Mouse (Mus musculus) macrophage (primary cell): Measurements from ENCODE around the gene Notch1. TPM values are rescaled to one million over a fixed set of nuclear protein-coding genes. Genes with fewer than 3 reads are reported as not detected.

Source experiments
- H3K27ac ChIP-seq: fragments of 350-480 bp; formaldehyde crosslinking; 2 replicates; pipeline ENCODE4 v1.9.0; 2021
- H3K36me3 ChIP-seq: fragments of 350-480 bp; formaldehyde crosslinking; 2 replicates; pipeline ENCODE4 v1.9.0; 2021; ENCODE audit errors: inconsistent target
- H3K4me3 ChIP-seq: fragments of 350-480 bp; formaldehyde crosslinking; 2 replicates; pipeline ENCODE4 v1.9.0; 2021; ENCODE audit errors: inconsistent target
- H3K79me2 ChIP-seq: fragments of 350-480 bp; formaldehyde crosslinking; 2 replicates; pipeline ENCODE4 v1.9.0; 2021; ENCODE audit errors: inconsistent target
- WGBS: methylation state at CpG from one replicate; pipeline ENCODE4 v1.1.7; 2026; ENCODE audit warnings: inconsistent platforms; ENCODE audit not compliant: missing documents; 5-methylcytosine and 5-hydroxymethylcytosine counted together
- polyA plus RNA-seq: library from polyadenylated mRNA; stranded (reverse); fragments of 250-400 nt; gene quantifications from 3 replicates; pipeline ENCODE4 v1.2.4, GENCODE M21; 2018; ENCODE audit warnings: inconsistent platforms

Notch1 gene
- polyA plus RNA-seq, 1 experiment from 2014 or later: 7.4 TPM

DNA sequence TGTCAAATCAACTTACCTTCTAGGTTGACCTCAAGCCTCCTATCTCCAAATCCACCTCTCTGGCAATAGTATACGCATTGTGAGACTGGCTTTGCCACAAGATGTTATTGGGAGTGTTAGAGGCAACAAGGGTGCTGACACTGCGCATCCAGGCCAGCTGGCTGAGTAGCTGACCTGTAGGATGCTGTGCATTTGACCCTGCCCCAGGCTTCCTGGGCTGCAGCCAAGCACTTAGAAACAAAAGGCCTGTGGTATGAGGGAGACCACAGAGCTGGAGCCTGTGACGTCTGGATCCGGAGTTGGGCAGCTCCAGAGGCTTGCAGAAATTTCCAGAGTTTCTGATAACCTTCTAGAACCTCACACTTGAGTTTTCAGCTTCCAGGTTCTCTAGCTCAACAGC is 26.7 kb upstream of the Notch1 start:
- no peaks in the 10 kb centered on the region for H3K36me3 ChIP-seq
- WGBS: 81% methylated on average over 4 of the region's 4 CpGs
- no peak overlapping the region for H3K4me3 ChIP-seq
- H3K79me2 ChIP-seq: no peaks in the 10 kb centered on the region
- no peak overlapping the region for H3K27ac ChIP-seq

DNA sequence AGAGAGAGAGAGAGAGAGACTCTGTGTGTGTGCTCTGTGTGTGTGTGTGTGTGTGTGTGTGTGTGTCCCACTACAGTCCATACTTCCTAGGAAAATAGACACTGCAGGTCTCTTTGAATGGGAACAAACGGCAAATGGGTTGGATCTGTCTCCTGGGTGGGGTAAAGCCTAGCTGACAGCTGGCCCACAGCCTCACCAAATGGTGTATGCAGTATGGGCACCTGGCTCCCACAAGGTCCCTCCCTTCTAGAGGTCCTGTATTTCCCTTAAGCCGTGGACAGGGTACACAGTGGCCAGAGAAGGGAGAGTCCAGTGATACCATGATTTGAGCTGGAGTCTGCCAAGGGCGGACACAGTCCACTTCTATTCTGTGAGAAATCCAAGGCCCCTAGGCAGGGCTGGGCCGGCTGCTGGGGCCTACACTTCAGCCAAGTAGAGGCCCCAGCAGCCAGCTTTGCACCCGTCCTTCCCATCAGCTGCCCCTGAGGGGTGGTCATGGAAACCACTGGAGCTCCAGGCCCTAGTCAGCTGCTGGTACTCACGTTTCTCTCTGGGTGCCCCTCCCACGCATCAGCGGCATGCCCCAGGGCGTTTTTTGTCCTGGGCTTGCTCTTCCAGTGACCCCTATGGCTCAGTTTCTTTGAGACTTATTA is 24.9 kb upstream of the Notch1 start:
- WGBS: 90% methylated on average over 8 of the region's 9 CpGs
- H3K79me2 ChIP-seq: no peaks in the 10 kb centered on the region
- H3K4me3 ChIP-seq: no peak overlapping the region
- H3K36me3 ChIP-seq: no peaks in the 10 kb centered on the region
- no peak overlapping the region for H3K27ac ChIP-seq

DNA sequence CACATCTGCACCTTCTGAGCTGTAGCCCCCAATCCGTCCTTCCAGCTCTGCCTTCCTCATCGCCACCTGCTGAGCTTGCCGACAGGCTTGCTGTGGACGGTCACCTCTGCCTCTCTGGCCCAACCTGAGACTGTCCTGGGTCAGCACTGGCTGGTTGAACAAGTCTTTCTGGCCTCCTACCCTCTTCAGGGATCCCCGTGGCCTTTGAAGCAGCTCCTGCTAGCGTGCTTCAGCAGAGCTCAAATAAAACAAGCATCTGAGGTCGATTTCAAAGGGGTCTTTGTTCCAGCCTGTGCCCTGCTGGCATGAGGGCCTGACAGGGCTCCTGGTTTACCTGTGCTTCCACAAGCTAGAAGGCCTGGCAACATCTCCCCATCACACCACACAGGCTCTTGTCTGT is 24.3 kb upstream of the Notch1 start:
- Histone ChIP-seq H3K27ac (no peak overlapping the region), H3K36me3 (no peaks in the 10 kb centered on the region), H3K4me3 (no peak overlapping the region), H3K79me2 (no peaks in the 10 kb centered on the region)
- 89% methylated on average over 3 of the region's 7 CpGs for WGBS

DNA sequence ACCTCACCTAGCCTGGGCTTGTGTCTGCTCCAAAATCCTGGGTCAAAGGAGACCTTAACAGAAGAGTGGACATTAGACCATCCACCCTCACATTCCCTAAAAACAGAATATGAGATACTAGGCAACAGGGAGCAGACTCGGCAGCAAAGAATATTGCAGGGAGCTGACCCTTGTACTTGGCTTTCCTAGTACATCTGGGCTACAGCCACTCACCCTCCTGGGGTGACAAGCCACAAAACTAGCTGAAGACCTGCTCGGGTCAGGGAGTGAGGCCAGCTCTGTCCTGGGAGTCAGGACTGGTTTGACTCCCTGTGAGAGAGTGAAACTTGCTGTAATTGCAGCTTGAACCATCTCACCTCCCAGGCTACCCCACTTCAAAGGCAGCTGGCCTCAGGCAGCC is 23.1 kb upstream of the Notch1 start:
- 97% methylated on average over 2 of the region's 2 CpGs for WGBS

DNA sequence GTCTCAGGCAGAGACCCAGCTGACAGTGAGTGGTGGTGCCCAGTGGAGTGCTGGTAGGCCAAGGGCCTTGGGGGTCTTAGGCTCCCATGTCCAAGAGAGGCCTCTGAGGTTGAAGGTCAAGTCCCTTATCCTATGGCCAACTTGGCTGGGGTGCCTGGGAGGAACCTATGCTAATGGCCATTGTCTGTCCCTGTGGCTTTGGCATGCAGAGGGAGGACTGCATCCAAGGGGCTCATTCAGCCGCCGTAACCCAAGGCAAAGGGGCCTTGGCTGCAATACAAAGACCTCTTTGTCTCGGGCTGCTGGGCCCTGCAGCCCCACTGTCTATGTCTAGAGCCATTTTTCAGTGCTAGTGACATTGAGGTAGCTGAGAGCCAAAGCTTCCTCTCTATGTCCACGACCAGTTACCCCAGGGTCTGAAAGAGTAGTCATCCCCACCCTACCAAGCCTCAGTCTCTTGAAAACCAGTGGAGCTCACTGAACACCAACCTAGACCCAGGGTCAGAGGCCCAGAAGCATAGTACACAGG is 19.1 kb upstream of the Notch1 start:
- Histone ChIP-seq H3K36me3 (no peaks in the 10 kb centered on the region), H3K27ac (no peak overlapping the region), H3K4me3 (no peak overlapping the region), H3K79me2 (no peaks in the 10 kb centered on the region)
- WGBS: 93% methylated on average over 4 of the region's 4 CpGs

More for the DNA sequence above, 23.1 kb upstream of the Notch1 start:
- Histone ChIP-seq H3K79me2 (no peaks in the 10 kb centered on the region), H3K36me3 (no peaks in the 10 kb centered on the region), H3K27ac (no peak overlapping the region), H3K4me3 (no peak overlapping the region)

DNA sequence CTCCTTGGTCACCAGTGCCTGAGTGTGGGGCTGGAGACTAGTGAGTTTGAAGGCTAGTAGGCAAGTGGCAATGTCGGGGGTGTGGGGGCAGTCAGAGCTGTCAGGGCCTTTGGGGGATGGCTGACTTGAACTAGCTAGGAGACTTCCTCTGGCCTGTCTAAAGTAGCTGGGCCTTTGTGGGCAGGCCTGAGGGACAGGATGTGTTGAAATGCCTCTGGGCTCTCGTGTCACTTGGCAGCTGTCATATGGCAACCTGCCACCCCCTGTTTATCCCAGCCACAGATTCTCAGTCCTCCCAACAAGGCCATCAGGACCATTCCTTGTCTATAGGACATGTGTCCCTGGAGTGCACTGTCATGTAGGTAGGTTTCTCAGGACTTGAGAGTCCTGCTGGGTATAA is 18.2 kb upstream of the Notch1 start:
- H3K79me2 ChIP-seq: no peaks in the 10 kb centered on the region
- H3K4me3 ChIP-seq: no peak overlapping the region
- no peaks in the 10 kb centered on the region for H3K36me3 ChIP-seq
- 0% methylated on average over 2 of the region's 2 CpGs for WGBS
- H3K27ac ChIP-seq: peak overlapping the region; percentile 48

DNA sequence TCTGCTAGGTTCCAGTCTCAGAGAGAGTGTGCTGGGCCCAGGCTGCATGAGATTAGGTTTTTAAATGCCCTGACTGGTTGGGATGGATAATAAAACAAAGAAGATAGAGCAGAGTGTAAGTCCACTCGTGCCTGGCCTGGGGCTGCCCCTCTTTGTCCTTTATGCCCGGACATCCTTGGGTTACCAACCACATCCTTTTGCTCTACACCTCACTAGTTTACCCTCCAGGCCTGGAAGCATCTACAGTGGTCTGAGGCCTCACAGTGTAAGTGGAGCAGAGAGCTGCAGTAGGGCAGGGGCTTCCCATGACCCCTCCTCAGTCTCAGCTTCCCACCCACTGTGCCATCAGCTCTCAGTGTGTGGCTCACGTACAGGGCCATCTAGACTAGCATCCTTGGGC is 17.7 kb upstream of the Notch1 start:
- WGBS: 38% methylated on average over 3 of the region's 3 CpGs
- no peak overlapping the region for H3K4me3 ChIP-seq
- H3K36me3 ChIP-seq: no peaks in the 10 kb centered on the region
- peak overlapping the region; percentile 48 for H3K27ac ChIP-seq
- H3K79me2 ChIP-seq: no peaks in the 10 kb centered on the region

DNA sequence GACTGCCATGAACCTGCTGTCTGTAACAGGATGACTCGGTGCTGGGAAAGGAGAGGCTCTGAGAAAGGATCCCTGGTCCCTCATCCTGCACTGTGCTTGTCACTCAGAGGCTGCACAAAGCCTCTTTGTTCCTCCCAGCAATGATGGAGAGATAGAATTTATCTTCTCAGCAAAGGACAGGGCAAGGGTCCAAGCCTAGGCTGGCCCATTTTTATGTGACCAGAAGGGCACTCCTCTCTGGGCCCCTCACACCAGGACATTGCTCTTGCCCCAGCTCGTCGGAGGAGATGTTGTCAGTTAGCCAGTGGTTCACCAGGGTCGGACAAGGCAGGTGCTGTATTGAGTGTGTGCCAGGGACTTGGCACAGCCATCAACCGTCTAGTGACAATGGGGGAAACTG is 16.8 kb upstream of the Notch1 start:
- H3K79me2 ChIP-seq: no peaks in the 10 kb centered on the region
- H3K4me3 ChIP-seq: no peak overlapping the region
- 43% methylated on average over 5 of the region's 5 CpGs for WGBS
- no peak overlapping the region for H3K27ac ChIP-seq
- H3K36me3 ChIP-seq: no peaks in the 10 kb centered on the region

DNA sequence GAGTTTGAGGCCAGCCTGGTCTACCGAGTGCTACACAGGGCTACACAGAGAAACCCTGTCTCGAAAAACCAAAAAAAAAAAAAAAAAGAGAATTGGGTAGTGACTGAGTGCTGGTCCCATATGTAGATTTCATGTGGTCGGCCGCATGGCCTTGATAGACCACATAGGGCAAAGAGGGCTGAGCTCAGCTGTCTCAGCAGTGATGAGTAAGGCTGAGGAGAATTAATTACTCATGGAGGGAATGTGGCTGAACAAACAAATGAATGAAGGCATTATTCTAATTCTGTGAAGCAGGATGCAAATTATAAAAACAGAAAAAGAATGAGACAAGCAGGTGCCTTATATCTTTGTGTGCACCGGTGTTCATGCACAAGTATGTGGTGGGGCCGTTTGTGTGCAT is 15.4 kb upstream of the Notch1 start:
- Histone ChIP-seq H3K36me3 (no peaks in the 10 kb centered on the region), H3K27ac (no peak overlapping the region), H3K4me3 (no peak overlapping the region), H3K79me2 (no peaks in the 10 kb centered on the region)
- WGBS: 52% methylated on average over 5 of the region's 6 CpGs

DNA sequence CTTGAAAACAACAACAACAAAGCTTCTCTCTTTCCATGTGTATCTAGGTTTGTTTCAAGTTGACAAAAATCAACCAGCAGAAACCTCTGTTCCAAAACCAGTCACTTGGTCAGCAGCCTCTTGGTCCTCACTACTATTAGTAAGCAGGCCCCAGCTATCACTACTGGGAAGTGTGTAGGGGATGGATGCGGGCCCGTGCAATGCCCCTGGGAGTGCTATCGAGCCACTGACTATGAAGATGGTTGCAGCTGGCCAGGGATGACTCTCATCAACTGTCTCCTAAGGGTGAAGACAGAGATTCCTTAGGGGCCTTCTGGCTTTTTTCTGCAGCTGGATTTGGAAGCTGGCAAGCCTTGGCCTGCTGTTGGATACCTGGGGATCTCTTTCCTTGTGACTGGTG is 13.4 kb upstream of the Notch1 start:
- no peak overlapping the region for H3K27ac ChIP-seq
- 84% methylated on average over 3 of the region's 3 CpGs for WGBS
- no peaks in the 10 kb centered on the region for H3K36me3 ChIP-seq
- H3K4me3 ChIP-seq: no peak overlapping the region
- no peaks in the 10 kb centered on the region for H3K79me2 ChIP-seq

DNA sequence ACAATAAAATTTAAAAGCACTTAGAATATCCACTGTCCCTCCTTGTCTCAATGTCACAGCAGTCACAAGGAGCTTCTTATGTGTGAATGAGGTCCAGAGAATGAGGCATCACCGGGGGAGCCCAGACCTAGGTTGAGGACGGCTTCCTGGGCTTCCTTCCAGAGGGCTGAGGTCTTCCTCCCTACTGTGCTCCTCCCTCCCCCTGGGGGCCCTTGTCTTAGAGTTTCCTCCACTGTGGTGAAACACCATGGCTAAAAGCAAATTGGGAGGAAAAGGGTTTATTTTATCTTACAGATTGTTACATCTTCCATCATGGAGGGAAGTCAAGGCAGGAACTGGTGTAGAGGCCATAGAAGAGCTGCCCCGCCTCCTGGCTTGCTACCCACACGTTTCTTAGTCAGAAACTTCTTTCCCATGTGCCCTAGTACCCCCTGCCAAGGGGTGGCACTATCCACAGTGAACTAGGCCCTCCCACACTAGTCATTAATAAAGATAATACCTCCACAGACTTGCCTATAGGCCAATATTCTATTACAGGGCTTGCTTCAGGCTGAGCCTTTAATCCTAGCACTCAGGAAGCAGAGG is 12.8 kb upstream of the Notch1 start:
- 68% methylated on average over 4 of the region's 4 CpGs for WGBS
- H3K36me3 ChIP-seq: no peaks in the 10 kb centered on the region
- no peak overlapping the region for H3K4me3 ChIP-seq
- no peak overlapping the region for H3K27ac ChIP-seq
- no peaks in the 10 kb centered on the region for H3K79me2 ChIP-seq

DNA sequence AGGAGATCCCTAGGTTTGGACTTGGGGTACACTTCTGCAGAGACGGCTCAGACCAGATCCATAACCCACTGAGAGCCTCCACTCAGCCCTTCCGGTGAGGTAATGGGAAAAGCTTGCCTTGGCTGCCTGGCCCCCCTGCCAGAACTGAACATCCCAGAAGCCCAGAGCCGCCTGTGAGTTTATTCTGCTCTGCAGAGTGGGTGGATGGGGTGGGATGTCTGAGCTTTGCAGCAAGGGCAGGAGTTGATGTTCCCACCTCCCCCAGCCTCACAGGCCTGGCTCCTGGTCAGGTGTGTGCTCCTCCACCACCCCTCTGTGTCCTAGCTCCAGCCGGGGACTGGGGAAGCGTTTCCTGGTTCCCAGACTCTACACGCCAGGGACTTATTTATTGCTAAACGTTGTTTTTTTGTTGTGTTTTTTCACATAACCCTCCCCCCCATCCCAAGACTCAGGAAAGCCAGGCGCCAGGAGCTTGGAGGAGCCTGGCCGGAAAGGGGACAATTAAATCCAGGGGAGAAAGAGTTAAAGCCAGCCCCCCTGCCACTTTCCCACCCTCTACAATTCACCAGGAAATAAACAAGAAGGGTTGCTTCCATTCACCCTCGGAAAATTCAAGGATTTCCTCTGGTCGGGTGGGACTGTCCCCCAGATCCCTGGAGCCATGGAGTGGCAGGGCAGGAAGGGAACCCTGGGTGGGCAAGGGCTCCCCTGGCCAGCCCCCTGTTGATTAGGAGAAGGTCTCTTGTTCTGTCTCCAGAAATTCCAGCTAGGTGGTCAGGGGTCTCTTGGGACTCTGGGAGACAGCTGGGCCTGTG is 10.2 kb upstream of the Notch1 start:
- 85% methylated on average over 11 of the region's 11 CpGs for WGBS

DNA sequence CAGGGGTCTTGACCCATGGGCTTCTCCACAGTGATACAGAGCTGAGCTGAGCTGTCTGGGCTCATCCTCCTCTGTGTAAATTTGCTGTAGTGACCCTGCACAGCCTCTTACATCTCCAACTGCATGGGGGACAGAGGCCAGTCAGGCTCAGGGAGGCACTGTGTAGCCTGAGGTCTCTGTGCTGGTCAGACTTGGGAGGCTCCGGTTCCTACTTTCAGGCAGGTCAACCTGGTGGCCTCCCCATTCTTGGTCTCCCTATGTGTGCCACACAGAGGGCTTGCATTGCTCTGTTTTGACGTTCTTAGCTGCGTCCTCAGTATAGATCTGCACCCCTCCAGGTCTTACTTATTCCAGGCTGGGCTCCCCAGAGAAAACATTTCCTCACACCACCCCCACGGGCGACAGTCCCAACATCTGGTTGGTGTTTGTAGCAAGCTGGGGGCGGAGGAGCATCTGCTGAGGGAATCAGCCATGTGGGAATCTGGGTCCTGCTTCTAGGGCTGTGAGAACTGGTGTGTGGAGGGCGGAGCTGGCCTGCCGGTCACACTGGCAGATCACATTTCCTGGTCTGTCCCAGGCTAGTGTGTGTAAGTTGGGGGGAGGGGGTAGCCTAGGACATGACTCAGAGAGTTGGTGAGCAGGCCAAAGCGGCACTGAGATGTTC is 9.0 kb upstream of the Notch1 start:
- H3K36me3 ChIP-seq: no peaks in the 10 kb centered on the region
- H3K4me3 ChIP-seq: no peak overlapping the region
- no peak overlapping the region for H3K27ac ChIP-seq
- no peaks in the 10 kb centered on the region for H3K79me2 ChIP-seq
- WGBS: 74% methylated on average over 8 of the region's 9 CpGs

More for the DNA sequence above, 10.2 kb upstream of the Notch1 start:
- Histone ChIP-seq H3K79me2 (no peaks in the 10 kb centered on the region), H3K36me3 (no peaks in the 10 kb centered on the region), H3K4me3 (no peak overlapping the region), H3K27ac (no peak overlapping the region)

DNA sequence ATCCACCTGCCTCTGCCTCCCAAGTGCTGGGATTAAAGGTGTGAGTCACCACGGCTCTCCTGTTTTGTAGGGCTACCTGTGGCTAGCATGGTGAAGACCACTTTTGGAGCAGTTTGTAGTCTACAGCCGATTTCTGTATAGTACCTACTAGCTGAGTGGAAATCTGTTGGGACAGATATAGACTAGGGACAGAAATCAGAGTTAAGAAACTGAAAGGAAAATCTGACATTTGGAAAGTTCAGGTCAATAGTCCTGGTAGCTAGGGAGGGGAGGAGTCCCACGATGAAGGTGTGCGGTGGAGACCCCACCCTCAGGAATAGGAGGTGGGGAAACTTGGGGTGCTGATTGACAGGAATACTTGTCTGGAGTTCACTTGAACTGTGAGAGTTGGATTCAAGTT is 5.9 kb upstream of the Notch1 start:
- no peak overlapping the region for H3K27ac ChIP-seq
- H3K36me3 ChIP-seq: no peaks in the 10 kb centered on the region
- WGBS: 89% methylated on average over 4 of the region's 4 CpGs
- no peaks in the 10 kb centered on the region for H3K79me2 ChIP-seq
- H3K4me3 ChIP-seq: no peak overlapping the region

DNA sequence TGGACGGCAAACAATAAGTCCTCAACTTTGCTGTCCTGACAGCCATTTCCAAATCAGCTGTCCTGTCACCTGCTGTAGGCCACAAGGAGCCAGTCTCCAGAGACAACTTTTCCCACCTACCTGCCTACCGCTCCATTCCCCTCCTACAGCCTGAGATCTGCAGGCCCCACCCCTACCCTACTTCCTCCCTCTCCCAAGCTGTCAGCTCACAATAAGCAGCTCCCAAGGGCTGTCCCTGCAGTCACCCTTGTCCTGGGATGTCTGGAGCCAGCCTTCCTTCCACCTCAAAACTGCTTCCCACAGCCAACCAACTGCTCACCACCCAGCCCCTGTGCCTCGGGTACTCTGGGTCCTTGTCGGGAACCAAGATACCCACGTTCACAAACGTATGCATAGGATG is 3.3 kb upstream of the Notch1 start:
- no peak overlapping the region for H3K27ac ChIP-seq
- H3K36me3 ChIP-seq: no peaks in the 10 kb centered on the region
- 91% methylated on average over 6 of the region's 6 CpGs for WGBS
- H3K4me3 ChIP-seq: no peak overlapping the region
- no peaks in the 10 kb centered on the region for H3K79me2 ChIP-seq
